Mouse (Mus musculus) hematopoietic stem cell, adult 5-6 weeks (primary cell): ENCODE results near the gene Neu2. TPM values are rescaled to one million over a fixed set of nuclear protein-coding genes. Genes with fewer than 3 reads are reported as not detected.

Experiments
- ATAC-seq, 2 experiments: fragments of 125-278 bp in 1 of 2; replicated peaks in 1 of 2; 2 replicates each; pipeline ENCODE4 v1.8.0; 2016 to 2017; ENCODE audit warnings: inconsistent platforms in 2 of 2, mild to moderate bottlenecking in 2 of 2, moderate number of reproducible peaks in 2 of 2, low read depth in 1 of 2, moderate TSS enrichment in 1 of 2; ENCODE audit not compliant: low FRiP score in 2 of 2, poor library complexity in 2 of 2, severe bottlenecking in 2 of 2, insufficient read depth in 1 of 2, low TSS enrichment in 1 of 2
- total RNA-seq: library from RNA; stranded (forward); fragments of 172-1452, 232-1000 nt; gene quantifications from 2 replicates; pipeline ENCODE4 v1.2.3, GENCODE M21; 2017

Gene Neu2
- total RNA-seq, 1 experiment from 2014 or later = not detected

DNA sequence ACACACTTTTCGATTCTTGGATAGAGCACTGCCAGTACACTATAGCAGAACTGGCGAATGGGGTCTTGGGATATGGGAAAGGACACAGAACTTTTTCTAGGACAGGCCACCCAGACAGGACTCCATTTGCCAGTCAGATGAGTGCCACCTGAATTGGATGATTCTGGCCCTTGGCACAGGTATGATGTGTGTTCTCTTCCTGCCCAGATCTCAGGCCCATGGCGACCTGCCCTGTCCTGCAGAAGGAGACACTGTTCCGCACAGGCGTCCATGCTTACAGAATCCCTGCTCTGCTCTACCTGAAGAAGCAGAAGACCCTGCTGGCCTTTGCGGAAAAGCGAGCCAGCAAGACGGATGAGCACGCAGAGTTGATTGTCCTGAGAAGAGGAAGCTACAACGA lies 85.0 kb downstream of the Neu2 start:
- no peak for ATAC-seq

DNA sequence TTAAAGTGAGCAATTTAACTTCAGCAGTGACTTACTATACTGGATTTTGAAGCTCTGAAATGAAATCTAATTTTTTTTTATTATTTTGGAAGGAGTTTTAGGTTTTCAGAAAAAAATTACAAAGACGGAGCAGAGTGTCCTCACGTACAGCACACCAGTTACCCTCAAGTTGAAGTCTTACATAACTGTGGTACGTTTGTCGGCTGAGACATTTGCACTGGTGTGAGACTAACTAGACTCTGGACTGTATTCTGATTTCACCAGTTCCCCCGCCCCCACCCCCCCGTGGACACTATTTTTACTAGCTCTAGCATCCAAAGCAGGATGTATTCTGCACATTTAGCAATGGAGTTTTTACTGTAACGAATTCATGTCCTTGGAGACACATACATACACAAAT lies 90.8 kb downstream of the Neu2 start:
- no peak for ATAC-seq

DNA sequence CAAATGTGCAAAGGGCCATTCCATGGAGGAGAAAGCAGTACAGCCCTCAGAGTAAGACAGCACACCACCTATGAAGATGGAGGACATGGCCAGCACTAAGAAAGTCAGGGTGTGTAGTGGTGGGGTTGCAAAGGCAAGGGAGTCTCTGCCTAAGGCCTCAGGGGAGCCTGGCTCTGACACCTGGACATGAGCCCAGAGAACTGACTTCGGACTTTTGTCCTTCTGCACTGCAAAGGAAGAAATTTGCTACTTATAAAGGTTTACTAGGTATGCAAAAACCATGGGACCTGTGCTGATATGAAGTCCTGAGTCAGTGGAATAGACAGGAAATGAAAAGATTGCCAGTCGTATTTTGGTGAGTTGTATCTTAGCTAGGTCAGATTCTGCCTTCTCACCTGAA lies 92.1 kb downstream of the Neu2 start:
- ATAC-seq = no peak

DNA sequence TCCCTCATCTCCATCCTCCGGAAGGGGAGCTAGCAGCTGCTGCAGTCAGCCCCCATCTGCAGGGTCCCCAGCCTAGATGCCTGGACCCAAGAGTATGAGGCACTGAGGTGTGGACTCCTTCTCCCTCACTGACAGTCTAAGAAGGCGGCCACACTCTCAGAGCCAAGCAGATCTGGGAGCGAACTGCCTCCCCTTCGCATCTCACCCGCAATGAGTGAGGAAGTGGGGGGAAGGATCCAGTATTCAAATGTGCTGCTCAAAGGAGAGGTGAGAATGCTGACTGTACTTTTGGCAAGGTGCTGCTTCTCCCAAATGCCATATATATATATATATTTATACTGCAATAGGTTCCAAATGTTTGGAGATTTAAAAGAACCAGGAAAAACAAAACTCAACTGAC lies 93.7 kb downstream of the Neu2 start:
- ATAC-seq = no peak

DNA sequence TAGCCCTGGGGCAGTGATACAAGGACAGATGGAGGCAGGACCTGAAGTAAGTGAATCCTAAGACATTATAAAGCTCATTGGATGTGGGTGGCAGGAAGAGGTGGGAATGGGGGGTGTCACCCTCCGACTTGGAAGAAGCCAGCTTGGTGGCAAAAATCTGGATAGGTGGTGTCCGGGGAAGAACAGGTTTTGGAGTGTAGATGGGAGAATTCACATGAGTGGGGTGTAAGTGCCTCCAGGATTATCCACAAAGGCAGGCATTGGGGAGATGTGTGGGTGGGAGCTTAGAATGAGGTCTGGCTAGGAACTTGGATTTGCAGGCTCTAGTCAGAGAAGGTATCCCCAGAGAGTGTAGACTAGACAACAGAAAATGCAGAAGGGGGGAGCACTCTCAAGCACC lies 95.6 kb downstream of the Neu2 start:
- no peak for ATAC-seq

DNA sequence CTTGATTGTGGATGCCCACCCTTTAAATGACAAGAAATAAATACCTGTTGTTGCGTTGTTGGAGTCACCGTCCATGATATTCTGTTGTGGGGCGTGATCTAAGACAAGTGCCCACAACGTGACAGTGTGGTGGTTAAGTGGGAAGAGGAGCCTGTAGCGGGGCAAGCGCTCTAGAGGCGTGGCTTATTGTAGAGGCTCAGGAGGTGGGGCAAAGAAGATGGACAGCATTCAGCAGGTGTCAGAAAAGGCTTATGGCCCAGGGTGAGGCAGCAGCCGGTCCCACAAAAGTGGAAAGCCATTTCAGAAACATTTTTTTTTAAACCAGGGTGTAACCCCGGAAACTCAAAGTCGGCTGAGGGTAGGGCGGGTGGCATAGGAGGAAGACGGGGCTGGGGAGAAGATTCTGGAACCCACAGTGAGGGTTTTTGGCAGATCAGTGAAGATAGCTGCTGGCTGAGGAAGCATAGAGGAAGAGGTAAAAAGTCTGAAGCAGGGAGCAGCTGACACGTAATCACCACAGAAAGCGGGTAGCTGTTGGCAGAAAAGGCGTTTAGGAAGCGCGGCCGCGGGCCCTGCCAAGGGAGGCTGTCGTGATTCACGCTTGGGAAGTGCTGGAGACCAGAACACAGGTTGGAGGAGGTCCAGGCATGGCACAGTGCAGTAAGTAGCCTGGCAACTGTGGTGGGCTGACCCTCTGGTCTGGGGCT lies 97.8 kb downstream of the Neu2 start:
- ATAC-seq = peak; percentile 83 to 87

DNA sequence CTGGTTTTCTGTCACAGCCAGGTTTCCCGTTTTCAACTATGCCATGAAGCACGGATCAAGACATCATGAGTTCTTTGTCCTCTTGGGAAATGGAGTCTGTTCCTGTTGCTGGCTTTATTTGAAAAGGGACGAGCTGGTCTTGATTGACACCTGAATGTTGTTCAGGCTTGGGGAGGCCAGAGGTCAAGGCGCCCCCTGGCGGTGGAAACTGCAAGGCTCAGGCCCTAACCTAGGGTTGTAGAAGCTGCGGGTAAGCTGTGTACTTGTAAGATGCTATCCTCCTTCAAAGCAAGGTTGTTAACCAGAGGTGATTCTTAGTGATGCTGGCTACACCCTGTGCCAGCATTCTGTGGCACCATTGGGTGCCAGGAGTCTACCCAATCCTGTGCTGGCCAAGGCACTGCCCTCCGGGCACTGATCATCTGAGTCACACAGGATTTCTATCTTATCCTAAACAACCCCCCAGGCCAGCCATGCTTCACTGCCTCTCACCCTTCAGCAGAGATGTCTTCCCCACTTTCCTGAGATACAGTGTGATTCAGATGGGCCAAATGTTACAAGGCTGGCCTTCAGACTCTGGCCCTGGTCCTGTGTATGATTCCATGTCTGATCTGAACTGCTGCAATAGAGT lies 98.8 kb downstream of the Neu2 start:
- peak in 1 of 2 experiments; percentile 34; a peak in 1 of 4 replicates for ATAC-seq

DNA sequence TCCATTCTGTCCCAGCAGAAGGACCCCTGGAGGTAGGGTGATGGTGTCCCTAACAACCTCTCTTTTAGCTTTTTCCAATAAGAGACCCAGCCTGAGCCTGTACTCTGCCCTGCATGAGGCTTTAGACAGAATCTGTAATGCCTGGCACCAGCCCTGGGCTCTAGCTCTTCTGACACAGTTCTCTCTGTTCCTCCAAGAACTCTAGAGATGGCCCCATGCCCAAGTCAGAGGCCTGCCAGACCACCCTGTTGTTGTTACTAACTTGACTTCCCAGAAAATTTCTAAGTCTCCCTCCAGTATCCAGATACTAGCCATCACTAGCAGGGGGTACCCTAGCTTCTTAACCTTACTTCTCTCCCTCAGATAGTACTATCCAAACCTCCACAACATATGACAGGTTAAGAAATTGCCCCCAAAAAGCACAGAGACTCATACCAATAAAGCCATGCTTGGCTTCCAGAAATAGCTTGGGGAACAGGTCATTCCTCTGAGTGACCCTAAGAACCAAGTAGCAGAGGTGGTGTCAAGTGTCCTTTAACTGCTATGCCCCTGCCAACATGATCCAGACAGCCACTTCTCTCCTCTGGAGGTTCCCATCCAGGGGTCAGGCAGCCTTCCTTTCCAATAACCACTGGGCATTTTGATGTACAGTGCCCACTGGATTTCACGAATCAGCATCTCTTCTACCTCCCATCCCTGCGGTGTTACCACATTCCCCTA lies 105.0 kb downstream of the Neu2 start:
- ATAC-seq = no peak

DNA sequence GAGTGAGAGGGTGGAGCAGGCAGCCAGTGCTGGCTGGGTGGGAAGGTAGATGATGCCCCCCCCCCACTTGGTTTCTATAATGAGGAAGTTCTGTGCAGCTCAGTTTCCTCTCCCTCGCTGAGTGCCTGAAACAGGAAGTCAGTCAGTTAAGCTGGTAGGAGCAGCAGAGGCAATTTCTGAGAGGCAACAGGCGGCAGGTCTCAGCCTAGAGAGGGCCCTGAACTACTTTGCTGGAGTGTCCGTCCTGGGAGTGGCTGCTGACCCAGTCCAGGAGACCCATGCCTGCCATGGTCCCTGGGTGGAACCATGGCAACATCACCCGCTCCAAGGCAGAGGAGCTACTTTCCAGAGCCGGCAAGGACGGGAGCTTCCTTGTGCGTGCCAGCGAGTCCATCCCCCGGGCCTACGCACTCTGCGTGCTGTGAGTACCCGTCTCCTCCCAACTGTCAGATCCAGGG lies 110.6 kb downstream of the Neu2 start, which contains the start of gene Inpp5d:
Gene Inpp5d, plus strand, starts transcription at position 102 of the 458 bp plus-strand sequence.
- ATAC-seq = peak; percentile 88

DNA sequence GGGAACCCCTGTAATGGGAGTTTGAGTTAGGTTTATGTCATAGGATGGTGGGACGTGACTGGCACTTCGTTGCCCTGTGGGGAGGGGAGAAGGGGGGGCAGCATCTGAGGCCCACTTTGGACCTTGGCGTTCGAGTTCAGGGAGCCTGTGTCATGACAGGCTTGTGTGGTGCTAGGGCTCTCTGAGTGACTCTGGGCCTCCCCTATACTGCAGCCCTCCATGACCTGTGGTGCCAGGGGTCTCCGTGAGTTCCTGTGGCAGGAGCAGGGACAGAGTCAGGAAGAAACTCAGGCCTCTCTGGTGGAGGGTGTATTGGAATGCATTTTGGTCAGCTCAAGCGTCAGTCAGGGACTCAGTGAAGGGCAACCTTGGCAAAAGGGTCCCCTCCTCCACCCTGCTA lies 111.0 kb downstream of the Neu2 start:
- no peak for ATAC-seq

DNA sequence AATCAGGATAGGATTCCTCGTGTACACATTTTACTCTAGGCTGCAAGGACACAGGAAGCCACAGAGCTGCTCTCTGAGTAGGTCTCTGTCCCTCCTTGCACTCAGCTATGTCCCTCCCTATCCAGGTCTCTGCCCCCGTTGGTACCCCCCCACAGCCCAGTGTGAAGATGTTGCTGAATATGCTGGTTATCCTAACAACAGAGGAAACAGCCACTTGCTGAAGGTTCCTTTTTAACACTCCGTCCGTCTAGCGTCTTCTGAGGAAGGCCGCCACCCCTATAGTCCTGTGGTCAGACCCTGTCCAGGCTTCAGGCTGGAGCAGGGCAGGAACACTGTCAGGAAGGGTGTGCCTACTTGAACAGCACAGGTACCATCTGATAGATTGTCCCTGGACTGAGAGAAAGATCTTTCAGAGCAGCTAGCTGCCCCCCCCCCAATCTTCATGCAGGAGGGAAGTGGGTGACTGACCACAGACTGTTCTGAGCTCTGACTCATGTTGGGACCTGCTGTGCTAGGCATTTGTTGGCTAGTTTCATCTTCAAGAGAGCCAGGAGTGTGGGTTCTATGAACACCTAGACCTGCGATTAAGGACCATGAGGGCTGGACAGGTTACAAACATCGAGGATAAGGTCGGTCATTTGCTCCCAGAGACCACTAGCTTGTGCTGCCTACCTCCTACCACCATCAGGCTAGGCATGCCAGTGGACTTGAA lies 111.6 kb downstream of the Neu2 start:
- ATAC-seq = peak; percentile 12 to 33; a peak in 2 of 4 replicates

DNA sequence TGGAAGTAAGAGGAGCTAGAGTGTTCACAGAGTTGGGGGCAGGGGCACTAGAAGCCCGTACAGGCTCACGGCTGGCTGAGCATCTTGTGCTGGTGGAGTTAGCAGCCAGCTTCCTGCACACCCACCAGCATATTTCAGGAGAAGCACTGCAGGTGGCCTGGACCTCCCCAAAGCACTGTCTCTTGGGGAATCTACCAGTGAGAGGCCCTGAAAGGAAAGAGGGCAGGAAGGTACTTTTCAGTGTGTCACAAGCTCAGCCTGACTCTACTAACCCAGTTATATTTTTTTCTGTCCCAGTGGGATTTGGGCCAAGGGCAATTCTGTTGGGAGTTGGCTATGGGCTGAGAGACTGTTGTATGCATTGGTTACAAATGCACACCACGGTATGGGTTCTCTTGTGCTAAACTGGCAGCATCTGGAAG lies 112.2 kb downstream of the Neu2 start:
- ATAC-seq = no peak

DNA sequence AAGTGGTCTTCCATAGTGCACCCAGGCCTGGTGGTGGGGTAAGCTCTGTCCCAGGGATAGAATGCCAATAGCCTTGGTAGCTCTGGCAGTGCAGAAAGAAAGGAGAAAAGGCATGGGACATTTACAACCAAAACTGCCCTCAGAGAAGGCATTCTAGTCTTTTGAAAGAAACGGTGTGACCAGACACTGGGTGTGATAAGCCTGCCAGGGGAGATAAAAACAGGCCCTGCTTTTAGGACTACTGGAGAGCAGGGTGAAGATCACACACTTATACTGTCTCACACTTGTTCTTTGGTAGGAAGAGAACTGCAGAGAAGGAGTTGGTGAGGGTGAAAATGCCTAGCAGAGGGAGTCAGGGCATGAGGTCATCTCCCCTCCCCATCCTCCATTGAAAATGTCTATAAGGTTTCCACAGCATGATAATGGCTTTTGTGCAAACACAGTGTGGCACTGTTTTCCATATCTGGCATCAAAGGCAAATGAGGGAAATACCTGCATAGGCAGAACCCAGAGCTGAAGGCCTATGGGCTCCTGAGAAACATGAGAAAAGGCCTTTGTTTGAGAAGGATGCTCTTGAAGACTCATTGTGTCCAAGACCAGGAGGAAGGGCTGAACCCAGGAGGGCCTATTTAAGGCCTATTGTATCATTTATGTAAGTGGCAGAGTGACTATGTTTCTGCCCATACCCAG lies 114.4 kb downstream of the Neu2 start:
- ATAC-seq = no peak

DNA sequence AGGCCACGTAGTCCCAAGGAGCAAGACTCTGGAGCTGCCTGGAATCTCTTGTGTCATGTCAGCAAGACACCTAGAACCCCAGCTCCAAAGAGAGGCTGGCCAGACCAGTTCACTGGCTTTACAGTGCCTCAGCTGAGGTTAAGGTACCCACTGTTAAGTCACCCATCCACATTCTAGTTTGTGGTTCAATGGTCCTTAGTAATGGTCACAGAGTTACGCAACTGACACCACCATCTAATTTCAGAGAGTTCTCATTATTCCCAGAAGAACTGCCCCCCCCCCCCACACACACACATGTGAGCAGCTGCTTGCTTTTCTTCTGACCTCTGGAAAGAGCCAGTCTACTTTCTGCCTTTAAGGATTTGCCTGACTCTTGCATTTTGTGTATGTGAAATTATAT lies 115.1 kb downstream of the Neu2 start:
- ATAC-seq = no peak

DNA sequence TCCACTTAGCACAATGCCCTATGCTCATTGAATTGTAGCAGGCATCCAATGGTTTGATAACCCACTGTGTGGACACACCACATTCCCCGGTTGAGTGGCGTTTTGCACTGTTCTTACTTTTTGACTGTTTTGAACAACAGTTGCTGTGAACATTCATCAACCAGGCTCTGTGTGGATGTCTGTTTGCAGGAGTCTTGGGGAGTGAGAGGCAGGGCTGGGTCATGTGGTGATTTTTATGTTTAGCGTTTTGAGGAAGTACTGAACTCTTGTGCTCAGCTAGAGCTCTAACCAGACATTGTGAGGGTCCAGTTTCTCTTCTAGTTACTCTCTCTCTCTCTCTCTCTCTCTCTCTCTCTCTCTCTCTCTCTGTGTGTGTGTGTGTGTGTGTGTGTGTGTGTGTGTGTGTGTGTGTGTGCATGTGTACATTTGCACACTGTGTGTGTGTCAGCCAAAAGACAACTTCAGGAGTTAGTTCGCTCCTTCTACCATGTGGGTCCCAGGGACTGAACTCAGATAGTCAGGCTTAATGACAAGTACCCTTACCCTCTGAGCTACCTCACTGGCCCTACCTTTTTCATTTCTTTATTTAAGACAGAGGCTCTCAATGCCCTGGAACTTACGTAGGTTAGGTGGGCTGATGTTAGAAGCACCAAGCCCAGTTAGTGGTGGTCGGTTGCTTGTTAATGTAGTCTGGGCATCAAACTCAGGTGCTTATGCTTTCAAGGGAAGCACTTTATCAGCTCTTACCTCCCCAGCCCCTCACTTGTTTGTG lies 115.8 kb downstream of the Neu2 start:
- ATAC-seq = peak; percentile 19 to 49; a peak in 1 of 4 replicates

DNA sequence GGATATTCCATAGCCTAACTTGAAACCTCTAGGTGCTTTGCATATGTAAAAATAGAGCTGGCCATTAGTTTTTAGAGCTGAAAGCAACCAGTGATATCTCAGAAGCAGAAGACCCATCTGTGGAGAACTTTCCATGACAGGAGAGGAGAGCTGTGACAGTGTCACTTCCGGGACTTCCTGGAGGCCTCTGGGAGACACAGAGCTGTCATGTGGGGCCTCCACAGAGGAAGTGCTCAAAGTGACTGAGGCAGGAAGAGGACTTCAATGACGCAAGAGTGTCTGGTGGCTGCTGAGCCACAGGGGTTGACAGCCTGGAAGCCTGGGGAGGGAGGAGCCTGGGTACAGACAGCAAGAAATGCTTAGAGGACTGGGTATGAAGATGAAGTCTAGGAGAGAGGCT lies 116.7 kb downstream of the Neu2 start:
- peak; percentile 76 to 87 for ATAC-seq
